Comparison of ENCODE assay signal across 8 mouse cellular contexts in genomic region chr13:80961985-80962617, GRCm38 (mm10).
A peak's percentile ranks its signal among the peaks of the same experiment; 100 is the strongest.
DNase-seq lines count a peak whose midpoint lies in the region; ATAC-seq and TF ChIP-seq lines count a peak whose summit lies in the region.

No protein-coding gene starts in this region.

- H3K9ac ChIP-seq in lung, postnatal 0 days (replicated peaks; ENCODE audit: low read depth): no peak overlapping the region
- H3K9ac ChIP-seq in limb, embryonic 15.5 days: no peak overlapping the region
- no peak overlapping the region for H3K9ac ChIP-seq in stomach, embryonic 16.5 days (ENCODE audit: low read length)

- no peak for TF ChIP-seq EP300 in lung, postnatal 0 days (IDR thresholded peaks at IDR 0.05)

- no peak for TF ChIP-seq POLR2A in lung, adult 2 months (IDR thresholded peaks at IDR 0.05; ENCODE audit: borderline replicate concordance, extremely low read depth, low read depth, low read length)

- no peaks in the 10 kb centered on the region for H3K27me3 ChIP-seq in lung, postnatal 0 days (replicated peaks; ENCODE audit: insufficient read depth, low read length)
- no peaks in the 10 kb centered on the region for H3K27me3 ChIP-seq in limb, embryonic 15.5 days
- no peaks in the 10 kb centered on the region for H3K27me3 ChIP-seq in stomach, embryonic 16.5 days (ENCODE audit: control insufficient read depth, insufficient read depth, low read length)

- no peak for ATAC-seq in cerebellum, adult (ENCODE audit: insufficient number of reproducible peaks, low FRiP score, low TSS enrichment)
- no peak for ATAC-seq in lung, postnatal 0 days
- no peak for ATAC-seq in limb, embryonic 15.5 days (ENCODE audit: insufficient number of reproducible peaks, low FRiP score, low TSS enrichment, low read depth)
- ATAC-seq in stomach, embryonic 16.5 days (ENCODE audit: insufficient read depth, low FRiP score): no peak

- no peaks in the 10 kb centered on the region for H3K9me3 ChIP-seq in lung, postnatal 0 days (ENCODE audit: low read length)
- H3K9me3 ChIP-seq in limb, embryonic 15.5 days: no peaks in the 10 kb centered on the region
- H3K9me3 ChIP-seq in stomach, embryonic 16.5 days (replicated peaks; ENCODE audit: control insufficient read depth, low read length): no peaks in the 10 kb centered on the region

- peak overlapping the region; percentile 58; the same call in 1 of the 2 replicates for H3K4me2 ChIP-seq in lung, postnatal 0 days (replicated peaks; ENCODE audit: low read depth, low read length)
- peak overlapping the region; percentile 79; the same call in 1 of the 2 replicates for H3K4me2 ChIP-seq in limb, embryonic 15.5 days
- H3K4me2 ChIP-seq in stomach, embryonic 16.5 days (ENCODE audit: low read depth, low read length): peak overlapping the region; percentile 62

- DNase-seq in cerebellum, postnatal 10 days: peak; percentile 9 to 24
- no peak for DNase-seq in lung, postnatal 0 days (ENCODE audit: low spot score)
- no peak for DNase-seq in lung, adult 2 months
- no peak for DNase-seq in embryo, embryonic 9.5 days (ENCODE audit: extremely low spot score)
- DNase-seq in thymus, adult 18-20 months: no peak

- H3K36me3 ChIP-seq in lung, postnatal 0 days (ENCODE audit: insufficient read depth, low read length): no peaks in the 10 kb centered on the region
- no peaks in the 10 kb centered on the region for H3K36me3 ChIP-seq in limb, embryonic 15.5 days
- H3K36me3 ChIP-seq in stomach, embryonic 16.5 days (ENCODE audit: control insufficient read depth, insufficient read depth, low read length): no peaks in the 10 kb centered on the region

- no peak overlapping the region for H3K4me3 ChIP-seq in lung, postnatal 0 days (ENCODE audit: low read depth, low read length)
- H3K4me3 ChIP-seq in lung, adult 2 months (replicated peaks; ENCODE audit: extremely low read depth, low read depth, low read length): no peak overlapping the region
- no peak overlapping the region for H3K4me3 ChIP-seq in limb, embryonic 15.5 days
- no peak overlapping the region for H3K4me3 ChIP-seq in stomach, embryonic 16.5 days (replicated peaks; ENCODE audit: low read length)

- TF ChIP-seq CTCF in lung, postnatal 0 days (IDR thresholded peaks at IDR 0.05): no peak
- no peak for TF ChIP-seq CTCF in lung, adult 2 months (IDR thresholded peaks at IDR 0.05; ENCODE audit: insufficient read depth, low read length)

- H3K4me1 ChIP-seq in lung, postnatal 0 days (ENCODE audit: insufficient read depth, low read depth, low read length): no peaks in the 10 kb centered on the region
- H3K4me1 ChIP-seq in lung, adult 2 months (ENCODE audit: control insufficient read depth, insufficient read depth, low read length): peaks cover 4% of the 10 kb centered on the region
- H3K4me1 ChIP-seq in limb, embryonic 15.5 days: peaks cover 8% of the 10 kb centered on the region
- peaks cover 5% of the 10 kb centered on the region; the same call in 1 of the 2 replicates for H3K4me1 ChIP-seq in stomach, embryonic 16.5 days (ENCODE audit: control insufficient read depth, insufficient read depth, low read length)

- 48% methylated on average over 7 of the region's 7 CpGs for WGBS in lung, postnatal 0 days
- 45% methylated on average over 7 of the region's 7 CpGs for WGBS in lung, adult 2 months
- WGBS in limb, embryonic 15.5 days: 52% methylated on average over 7 of the region's 7 CpGs
- 53% methylated on average over 7 of the region's 7 CpGs for WGBS in stomach, embryonic 16.5 days

- H3K27ac ChIP-seq in lung, postnatal 0 days (ENCODE audit: low read length): peak overlapping the region; percentile 83
- H3K27ac ChIP-seq in limb, embryonic 15.5 days: no peak overlapping the region
- no peak overlapping the region for H3K27ac ChIP-seq in stomach, embryonic 16.5 days (ENCODE audit: low read length)

Comparison
In these comparisons a context has a peak if more than half of its experiments do, and no peak if none do; other contexts are left out.
1. DNase-seq: peak in cerebellum, postnatal 10 days (2 of 2); none in lung, postnatal 0 days (single experiment), lung, adult 2 months (single experiment), embryo, embryonic 9.5 days (single experiment) and thymus, adult 18-20 months (0 of 2).
2. Peak in every context shown above with its lines, with median percentiles within 50 percentile points of each other: H3K4me2 ChIP-seq.